Mouse (Mus musculus): ENCODE data around the gene Pkdrej.
"Not testable (repeated sequence)": the region's sequence is repeated elsewhere in the genome, so short reads cannot be mapped to it uniquely, and the experiment has no call there.

Gene Pkdrej

DNA sequence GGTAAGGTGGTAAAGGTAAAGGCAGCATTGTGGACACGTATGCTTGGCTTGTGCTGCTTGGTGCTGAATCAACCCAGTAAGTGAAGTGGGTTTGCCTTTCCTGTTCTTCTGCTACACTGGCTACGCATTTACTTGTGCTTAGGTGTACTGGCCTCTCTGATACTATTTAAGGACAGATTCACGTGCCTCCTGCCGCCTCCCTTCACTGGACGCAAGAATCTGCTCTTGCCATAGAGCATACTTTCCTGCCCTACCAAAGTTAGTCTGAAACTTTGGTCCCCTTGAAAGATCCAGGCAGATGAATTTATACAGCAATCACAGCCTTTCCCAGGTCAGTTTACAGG, 11.1 kb downstream of the Pkdrej start:
- peak; percentile 28 for DNase-seq (ENCODE audit: low read depth, low spot score)

DNA sequence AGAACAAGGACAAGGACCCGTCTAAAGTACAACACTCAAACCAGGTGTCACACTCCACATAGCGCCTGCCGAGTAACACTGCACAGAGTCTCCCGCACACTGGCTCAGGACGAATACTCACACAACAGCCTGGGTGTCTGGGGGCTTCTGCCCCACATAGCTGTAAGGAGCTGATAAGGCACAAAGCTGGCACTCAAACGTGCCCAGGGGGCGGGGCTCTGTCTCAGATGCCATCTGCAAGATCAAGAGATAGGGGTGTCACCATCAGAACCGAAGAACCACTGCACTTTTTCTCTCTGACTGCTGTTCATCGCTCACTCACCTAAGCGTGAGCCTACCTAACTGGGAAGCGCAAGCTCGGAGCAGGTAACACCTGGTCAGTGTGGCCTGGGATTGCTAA, 12.4 kb downstream of the Pkdrej start:
- DNase-seq (ENCODE audit: low read depth, low spot score), result no peak

DNA sequence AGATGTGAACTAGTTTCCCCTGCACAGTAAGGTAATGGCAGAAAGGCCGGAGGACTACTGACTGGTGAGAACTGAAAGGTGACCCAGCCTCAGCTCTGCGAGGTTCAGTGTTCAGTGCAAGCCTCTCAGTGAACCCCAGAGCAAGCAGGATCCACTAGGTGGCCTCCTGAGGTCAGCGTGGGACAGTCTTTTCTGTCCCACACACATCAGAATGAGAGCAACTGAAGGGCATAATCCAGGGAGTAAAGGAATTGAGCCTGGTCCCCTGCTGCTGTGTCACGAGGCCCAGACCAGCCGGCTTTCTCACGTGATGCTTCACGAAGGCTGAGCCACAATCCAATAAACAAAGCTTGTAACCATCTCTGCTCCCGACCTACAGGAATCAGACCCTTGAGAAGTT, 13.1 kb downstream of the Pkdrej start:
- no peak for DNase-seq (ENCODE audit: low read depth, low spot score)

DNA sequence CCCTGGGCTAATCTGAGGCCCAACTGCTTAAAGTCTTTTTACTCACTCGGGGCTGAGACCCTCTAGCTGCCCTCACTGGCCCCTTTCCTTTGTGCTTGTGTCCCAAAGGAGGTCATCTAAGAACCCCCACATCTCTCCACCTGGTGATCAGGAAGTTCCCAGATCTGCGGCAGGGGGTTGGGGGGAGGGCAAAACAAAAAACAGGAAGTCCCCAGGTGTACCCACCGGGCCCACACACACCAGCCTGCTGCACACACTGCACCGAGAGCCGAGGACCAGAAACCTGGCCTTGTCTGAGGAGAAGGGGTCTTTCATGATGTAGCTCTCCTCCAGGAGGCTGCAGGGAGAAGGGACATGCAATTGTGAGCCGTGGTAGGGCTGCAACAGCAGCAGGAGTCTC, 13.5 kb downstream of the Pkdrej start:
- DNase-seq (ENCODE audit: low read depth, low spot score), result no peak

DNA sequence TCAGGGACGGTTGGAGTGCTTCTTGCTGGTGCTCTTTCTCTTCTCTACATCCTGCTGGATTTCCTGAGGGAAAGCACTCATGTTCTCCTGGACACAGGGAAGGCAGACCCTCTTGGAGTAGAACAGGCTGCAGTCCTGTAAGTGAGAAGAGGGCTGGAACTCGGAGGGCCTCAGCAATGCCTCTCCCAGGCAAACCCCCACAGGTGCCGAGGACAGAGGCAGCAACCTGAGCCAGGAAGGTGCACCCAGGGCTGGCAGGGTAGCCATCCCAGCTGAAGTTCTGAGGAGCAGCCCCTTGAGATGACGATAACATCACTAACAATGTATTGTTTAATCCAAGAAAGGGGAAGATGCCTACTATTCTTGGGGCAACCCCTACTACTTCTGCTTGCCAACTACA, 14.1 kb downstream of the Pkdrej start:
- DNase-seq (ENCODE audit: low read depth, low spot score), result no peak

DNA sequence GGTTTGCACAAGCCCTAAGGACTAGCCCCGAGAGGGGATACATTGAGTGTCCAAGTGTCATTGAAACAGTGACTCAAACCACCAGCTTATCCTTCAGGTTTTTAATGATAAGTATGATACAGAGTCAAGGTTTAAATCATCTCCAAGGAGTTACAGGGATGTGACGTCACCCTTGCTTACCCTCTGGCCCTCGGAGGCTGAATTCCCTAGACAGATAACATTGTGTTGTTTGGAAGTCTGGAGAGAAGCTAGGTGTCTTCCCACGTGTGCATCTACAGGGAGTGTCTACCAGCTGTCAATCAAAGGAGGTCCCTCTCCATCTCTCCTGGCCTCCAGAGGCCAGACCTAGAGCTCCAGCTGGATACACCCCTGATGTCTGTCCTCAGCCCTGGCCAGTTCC, 14.6 kb downstream of the Pkdrej start:
- DNase-seq (ENCODE audit: low read depth, low spot score), result no peak

DNA sequence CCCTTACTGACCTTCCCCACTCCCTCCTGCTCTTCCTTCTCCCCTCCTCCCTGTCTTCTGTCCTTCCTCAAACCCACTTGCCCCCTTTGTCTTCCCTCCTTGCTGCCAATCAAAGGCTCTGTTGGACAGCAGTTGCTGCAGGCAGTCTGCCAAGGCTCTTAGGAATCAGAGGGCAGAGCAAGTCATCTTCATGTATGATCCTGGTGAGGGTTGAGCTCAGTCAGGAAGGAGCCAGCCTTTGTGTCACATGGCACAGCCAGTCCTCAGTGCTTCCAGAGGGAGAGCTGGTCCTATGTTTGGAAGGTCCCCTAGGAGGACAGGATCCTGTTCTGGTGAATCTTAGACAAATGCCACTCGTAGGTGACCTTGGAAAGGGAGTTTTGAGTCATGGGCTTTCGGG, 18.6 kb downstream of the Pkdrej start:
- no peak for DNase-seq (ENCODE audit: low read depth, low spot score)

DNA sequence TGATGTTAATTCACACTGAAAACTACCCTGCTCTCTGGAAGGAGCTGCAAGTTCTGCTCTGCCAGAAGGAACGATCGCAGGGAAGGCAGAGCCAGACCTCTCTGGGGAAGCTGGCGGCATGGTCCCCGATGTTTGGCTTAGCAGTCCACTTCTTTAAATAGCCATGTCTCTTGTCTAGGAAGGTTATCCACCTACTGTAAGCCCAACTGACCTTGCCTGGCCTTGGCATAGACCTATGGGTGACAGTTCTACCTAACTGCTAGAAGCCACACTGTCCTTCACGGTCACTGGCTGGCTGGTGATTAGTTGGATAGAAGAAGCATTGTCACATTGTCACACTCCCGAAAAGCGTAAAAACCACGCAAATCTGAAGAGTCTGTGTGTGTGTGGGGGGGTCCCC, 22.9 kb downstream of the Pkdrej start:
- no peak for DNase-seq (ENCODE audit: low read depth, low spot score)

DNA sequence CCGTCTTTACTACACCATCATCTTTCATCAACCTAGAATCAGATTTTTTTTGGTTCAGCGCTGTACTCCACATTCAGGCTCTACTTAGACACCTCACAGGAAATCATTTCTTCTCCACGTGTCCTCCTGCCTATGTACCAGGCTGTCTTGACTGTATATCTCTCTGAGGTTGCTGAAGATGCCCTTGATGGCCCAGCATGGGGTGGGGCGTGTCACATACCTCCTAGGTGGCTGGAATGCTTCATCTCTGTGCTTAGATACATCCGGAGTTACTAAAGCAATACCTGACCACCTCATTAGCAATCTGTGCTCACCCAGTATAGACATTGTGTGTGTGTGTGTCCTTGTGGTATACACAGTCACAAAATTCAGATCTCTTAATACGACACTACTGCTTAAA, 26.0 kb downstream of the Pkdrej start:
- DNase-seq (ENCODE audit: low read depth, low spot score), result no peak

DNA sequence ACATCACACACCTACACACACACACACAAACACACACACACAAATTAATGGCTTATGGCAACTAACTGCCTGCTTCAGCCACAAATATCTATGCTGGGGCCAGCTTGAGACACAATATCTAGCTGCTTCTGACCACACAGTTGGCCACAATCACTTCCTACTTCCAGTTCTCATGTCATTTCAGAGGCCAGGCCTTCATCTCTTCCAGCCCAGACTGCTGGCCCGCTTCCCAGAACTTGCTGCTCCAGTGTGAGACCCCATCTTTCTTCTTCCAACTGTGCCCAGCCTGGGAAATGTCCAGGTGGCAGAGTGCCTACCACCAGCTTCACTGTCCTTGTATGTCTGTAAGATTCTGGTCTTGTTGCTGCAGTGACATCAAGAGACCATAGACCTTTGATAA, 28.7 kb downstream of the Pkdrej start:
- DNase-seq (ENCODE audit: low read depth, low spot score), result no peak

DNA sequence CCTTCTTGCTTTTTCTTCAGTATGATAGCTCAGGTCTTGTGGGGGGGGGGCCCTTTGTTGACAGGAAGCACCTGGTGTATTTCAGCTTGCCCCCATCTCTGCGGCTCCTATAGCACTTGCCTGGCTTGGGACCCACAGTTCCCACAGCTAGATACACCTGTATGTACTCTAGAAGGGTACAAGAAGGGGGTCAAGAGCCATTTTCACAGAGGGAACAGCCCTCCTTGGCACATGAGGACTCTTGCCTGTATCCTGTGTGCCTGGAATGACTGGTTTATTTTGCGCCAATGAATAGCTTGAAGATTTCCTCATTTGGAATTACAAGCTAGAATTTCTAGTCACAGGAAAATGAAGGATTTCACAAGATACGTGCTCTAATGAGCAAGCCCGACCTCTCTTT, 30.1 kb downstream of the Pkdrej start:
- no peak for DNase-seq (ENCODE audit: low read depth, low spot score)

DNA sequence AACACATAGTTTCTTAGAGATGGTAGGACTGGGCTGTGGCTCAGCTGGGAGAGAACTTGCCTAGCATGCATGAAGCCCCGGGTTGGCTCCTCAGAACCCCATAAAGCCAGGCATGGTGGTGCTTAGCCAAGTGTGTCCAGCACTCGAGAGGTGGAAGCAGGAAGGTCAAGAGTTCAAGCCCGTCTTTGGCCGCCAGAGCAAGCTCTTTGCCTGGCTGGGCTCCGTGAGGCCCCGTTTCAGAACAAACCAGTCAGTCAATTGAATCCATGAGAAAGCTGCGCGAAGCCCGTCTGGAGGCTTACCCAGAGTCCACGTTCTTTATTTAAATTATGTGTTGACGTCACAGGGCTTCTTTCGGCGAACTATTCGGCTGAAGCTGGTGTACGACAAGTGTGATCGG, 32.9 kb downstream of the Pkdrej start:
- no peak for DNase-seq (ENCODE audit: low read depth, low spot score)

DNA sequence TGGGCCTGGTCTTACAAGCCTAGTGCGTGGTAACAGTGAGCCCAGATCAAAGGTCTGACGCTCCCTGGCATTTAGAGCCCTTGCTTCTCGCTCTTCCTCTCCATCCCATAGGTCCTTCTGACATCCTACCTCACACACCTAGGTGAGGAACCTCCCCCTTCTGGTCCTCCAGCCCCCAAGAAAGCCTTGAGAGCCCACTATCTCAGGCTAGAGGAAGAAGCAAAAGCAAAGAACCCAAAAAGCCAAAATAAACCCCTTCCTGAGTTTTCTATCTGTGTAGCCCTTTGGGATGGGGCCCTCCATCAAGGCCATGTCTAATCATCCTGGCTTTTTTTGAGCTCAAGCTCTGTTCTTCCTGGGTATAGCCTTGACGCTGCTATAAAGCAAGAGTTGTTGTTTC, 33.5 kb downstream of the Pkdrej start:
- no peak for DNase-seq (ENCODE audit: low read depth, low spot score)

DNA sequence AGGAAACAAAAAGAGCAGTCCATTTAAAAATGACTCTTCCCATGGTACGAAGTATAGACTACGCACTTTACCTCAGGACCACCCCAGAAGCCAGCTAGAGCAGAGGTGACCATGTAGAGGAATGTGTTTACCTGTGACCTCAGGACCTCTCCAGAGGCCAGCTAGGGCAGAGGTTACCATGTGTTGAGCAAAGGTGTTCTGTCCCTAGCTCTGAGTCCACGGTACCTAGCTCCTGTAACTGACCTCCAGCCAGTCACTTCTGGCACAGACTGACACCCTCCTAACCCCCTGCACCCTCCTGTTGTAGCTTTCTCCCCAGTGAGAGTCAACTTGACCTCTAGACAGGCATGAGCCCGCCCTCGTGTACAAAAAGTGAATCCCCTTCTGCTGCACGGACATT, 34.1 kb downstream of the Pkdrej start:
- DNase-seq (ENCODE audit: low read depth, low spot score), result no peak

DNA sequence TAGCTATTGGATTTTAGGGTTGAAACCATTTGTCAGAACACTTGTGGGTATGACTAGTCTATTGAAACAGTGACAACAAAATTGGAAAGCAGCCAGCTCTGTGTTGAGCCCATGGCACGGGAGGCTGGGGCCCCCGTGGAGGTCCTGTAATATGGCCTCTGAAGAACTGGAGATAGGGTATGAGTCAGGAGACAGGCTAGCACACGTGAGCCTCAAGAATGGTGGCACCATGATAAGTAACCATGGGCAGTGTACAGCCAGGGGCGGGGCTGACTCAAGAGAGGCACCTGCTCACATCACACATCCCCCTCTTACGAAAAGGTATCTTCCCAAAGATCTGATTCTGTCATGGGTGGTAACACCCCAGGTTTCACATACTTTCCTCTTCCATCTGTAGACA, 34.8 kb downstream of the Pkdrej start:
- no peak for DNase-seq (ENCODE audit: low read depth, low spot score)

DNA sequence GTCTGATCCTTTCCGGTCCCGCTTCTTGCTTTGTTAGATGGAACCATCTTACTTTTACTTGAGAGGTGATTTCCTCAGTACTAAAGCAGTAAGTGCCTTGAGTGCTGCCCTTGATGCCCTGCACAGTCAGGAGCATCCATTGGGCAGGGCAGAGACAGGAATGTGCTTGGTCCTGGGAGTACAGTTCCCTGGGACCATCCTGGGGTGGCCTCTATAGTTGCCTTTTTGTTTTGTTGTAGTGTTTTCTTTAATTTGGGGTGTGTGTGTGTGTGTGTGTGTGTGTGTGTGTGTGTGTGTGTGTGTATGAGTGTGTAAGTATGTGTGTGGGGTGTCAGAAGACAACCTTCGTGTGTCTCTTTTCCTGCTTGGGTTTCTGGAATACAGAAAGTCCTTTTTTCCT, 37.2 kb downstream of the Pkdrej start:
- no peak for DNase-seq (ENCODE audit: low read depth, low spot score)

DNA sequence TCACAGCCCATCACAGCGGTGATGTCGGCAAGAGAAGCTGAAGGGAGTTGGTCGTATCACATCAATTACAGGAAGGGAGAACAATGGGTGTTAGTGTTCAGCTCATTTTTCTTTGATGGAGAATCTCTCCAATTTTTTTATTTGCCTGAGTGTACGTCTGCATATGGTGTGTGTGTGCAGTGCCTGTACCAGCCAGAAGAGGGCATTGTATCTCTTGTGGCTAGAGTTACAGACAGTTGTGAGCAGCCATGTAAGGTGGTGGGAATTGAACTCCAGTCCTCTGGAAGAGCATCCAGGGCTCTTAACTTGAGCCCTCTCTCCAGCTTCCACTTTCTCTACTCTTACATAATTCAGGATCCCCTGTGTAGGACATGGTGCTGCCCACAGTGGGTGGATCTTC, 38.4 kb downstream of the Pkdrej start:
- DNase-seq (ENCODE audit: low read depth, low spot score), result peak; percentile 16

DNA sequence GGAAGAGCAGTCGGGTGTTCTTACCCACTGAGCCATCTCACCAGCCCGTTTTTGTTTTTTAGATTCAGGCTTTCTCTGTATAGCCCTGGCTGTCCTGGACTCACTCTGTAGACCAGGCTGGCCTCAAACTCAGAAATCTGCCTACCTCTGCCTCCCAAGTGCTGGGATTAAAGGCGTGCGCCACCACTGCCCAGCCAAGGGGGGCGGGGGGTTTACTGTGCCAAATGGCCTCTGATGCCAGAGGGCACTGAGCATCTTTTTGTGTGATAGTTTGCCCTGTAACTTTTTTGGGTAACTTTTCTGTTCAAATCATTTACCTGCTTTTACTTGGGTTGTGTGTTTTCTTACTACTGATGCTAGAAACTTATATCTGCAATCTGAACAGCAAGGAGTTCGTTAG, 42.6 kb downstream of the Pkdrej start:
- DNase-seq (ENCODE audit: low read depth, low spot score), result not testable (repeated sequence)

DNA sequence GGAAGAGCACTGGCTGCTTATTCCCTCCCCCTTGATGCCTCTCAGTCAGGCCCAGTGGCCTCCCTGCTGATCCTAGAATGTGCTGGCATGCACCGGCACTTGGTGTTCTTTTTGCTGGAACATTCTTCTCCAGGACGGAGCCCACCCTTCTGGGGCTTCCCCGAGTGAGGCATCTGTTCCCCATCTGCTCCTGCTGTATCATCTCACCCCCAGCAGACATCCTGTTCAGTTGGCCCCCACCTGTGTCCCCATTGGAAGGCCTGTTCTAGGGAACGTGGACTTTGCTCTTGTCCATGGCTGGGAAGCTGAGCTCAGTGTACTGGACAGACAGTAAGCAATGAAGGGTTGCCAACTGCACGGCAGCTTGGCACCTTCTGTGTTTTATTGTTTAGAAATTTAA, 44.8 kb downstream of the Pkdrej start:
- DNase-seq (ENCODE audit: low read depth, low spot score), result no peak

DNA sequence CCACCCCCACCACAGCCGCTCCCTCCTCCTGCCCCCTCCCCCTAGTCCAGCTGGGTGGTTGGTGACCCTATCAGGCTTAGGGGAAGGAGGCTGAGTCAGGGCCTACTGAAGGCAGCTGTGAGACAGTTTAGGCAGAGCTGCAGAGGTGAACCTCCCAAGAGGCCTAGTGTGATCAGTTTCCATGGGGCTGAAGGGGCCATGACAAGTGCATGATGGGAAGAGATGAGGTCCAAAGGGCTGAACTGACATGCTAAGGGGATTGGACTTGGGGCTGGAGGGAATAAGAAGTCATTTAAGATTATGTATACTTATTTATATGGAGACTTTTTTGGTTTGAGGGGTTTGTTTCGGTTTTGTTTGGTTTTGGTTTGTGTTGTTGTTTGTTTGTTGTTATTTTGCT, 45.3 kb downstream of the Pkdrej start:
- DNase-seq (ENCODE audit: low read depth, low spot score), result no peak

DNA sequence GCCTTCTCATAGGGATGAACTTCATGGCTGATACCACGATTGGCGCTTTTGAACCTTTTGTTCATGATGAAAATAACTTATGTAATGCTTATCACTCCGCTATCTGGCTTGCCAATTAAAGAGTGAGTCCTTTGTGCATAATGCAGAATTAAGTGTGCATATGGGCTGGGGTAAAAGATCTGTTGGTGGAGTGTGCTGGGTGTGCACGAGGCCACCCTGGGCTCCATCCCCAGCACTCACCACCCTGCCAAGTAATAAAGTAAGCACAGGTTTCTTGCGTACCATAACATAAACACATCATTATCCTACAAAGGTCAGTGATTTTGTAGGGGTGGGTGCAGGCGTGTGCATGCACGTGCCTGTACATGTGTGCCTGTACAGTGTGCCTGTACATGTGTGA, 46.5 kb downstream of the Pkdrej start:
- no peak for DNase-seq (ENCODE audit: low read depth, low spot score)

DNA sequence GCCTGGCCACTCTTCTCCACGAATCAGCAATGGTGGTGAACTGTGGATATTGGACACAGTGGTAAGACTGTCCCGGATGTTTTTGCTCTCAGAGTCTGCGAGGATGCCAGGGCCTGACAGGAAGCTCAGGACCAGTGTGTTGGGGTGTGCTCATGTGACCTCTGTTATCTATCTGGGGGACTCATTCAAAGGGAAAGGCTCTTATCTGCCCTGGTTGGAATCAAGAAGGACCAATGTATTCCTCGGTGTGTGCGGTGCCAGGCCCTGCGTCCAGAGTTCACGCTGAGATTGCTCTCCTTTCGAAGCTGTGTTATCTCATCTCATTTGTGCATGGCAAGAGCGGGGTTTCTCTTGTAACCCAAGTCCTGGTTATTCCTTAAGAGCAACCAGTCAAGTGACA, 47.1 kb downstream of the Pkdrej start:
- no peak for DNase-seq (ENCODE audit: low read depth, low spot score)

DNA sequence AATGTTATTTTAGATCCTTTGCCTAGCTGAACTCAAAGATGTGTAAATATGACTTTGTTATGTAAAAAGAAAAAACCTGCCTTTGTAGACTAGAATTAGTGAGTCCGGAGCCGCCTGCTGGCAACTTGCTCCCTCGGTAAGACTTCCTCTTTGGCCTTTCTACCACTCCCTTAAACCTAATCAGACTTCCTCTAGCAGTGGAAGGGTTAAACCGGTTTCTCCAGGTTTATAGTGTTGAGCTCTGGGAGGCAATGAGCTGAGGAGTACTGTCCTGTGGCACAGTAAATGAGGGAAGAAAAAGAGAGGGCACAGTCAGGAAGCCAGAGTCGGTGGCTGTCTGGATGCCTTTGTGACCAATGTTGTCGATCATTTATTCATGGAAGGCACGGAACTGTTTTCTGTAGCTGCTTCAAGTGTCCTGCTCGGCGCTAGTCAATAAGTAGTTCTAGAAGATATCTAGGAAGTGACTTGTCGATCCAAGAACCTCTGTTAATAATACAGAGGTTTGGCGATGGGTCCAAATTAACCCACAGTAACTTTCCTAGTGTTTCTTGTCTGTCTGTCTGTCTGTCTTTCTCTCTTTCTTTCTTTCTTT, 49.3 kb downstream of the Pkdrej start:
- no peak for DNase-seq (ENCODE audit: low read depth, low spot score)

DNA sequence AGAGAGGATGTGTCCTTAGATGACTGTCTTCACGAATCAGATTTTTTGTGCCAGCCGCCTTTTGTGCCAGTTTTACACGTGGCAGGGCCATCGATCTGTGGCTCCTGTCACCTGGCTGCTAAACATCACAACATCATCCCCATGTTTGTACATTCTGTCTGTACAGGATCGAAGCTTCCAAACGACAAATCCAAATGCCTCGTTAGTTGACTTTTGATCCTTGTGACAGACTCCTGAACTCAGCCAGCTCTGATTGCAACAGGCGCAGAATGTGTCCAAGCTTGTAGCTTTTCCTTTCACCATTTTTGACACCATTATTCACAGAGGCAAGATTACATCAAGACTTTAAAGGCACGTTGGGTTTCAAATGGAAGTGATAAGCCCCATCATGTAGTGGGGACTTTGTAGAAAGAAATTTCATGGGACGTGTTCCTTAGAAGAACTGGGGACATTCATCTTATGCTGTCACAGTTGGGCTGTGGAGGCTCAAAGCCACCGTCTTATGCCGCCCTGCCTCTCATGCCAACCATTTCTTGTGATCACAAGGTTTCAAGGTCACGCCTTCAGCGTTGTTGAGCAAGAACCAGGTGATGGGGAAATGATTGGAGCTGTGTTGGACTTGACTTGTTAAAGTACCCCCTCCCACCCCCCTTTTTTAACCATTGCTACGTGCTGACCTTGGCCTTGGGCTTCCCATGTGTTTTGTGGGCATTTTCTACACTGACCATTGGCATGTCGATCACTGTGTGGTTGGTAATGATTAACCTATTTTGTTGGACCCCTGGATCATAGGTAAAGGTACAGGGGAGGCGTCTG, 50.0 kb downstream of the Pkdrej start:
- DNase-seq (ENCODE audit: low read depth, low spot score), result no peak

Measured in A20 (cell line).